Mouse (Mus musculus): Measurements from ENCODE around the gene Pogk. TPM values are rescaled to one million over a fixed set of nuclear protein-coding genes. Genes with fewer than 3 reads are reported as not detected.

Gene Pogk
- polyA plus RNA-seq, 1 experiment from 2014 or later: 13.4 TPM

DNA sequence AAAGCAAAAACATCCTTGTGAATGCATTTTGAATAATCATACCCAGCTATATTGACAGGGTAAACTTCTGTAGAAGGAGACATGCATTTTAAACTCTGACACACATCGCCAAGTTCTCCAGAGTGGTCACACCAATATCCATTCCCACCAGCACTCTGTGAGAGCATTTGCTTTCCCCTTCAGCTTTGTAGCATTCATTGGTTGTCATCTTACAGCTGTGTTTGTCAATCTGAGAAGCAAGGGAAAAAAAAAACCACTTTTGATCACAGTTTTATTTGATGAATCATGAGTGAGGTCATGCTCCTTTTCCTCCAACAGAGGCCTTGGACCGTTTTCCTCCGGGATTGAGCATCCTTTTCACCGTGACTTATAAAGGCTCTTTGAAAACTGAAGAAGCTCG is 66.1 kb downstream of the Pogk start:
- WGBS: 59% methylated on average over 5 of the region's 5 CpGs

DNA sequence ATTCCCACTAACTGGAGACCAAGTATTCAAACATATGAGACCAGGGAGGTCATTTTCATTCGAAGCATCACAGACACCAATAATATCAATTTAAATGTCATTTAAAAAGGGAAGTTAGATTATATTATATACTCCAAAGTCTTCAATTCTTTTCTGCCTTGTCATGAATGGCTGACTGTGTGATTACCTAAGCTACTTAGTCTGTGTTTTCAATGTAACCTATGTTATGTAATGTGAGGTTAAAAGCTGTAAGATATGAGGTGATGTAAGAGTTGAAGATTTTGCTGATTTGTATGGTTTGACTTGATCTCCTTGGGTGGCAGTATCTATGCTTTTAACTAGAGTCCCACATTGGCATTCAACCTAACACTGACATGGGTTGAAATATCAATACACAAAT is 67.1 kb downstream of the Pogk start:
- Histone ChIP-seq H3K4me1 (ENCODE audit: control insufficient read depth, insufficient read depth, low read length) (no peaks in the 10 kb centered on the region), H3K4me2 (ENCODE audit: low read depth, low read length) (no peak overlapping the region), H3K9me3 (replicated peaks; ENCODE audit: control insufficient read depth, low read length) (no peaks in the 10 kb centered on the region), H3K36me3 (ENCODE audit: control insufficient read depth, insufficient read depth, low read length) (no peaks in the 10 kb centered on the region), H3K4me3 (replicated peaks; ENCODE audit: low read length) (no peak overlapping the region), H3K27ac (ENCODE audit: low read length) (no peak overlapping the region), H3K9ac (ENCODE audit: low read length) (no peak overlapping the region), H3K27me3 (ENCODE audit: control insufficient read depth, insufficient read depth, low read length) (no peaks in the 10 kb centered on the region)
- no peak for ATAC-seq (ENCODE audit: insufficient read depth, low FRiP score)
- WGBS: 84% methylated on average over 1 of the region's 1 CpGs

More for the DNA sequence above, 66.1 kb downstream of the Pogk start:
- no peaks in the 10 kb centered on the region for H3K4me1 ChIP-seq (ENCODE audit: control insufficient read depth, insufficient read depth, low read length)
- no peaks in the 10 kb centered on the region for H3K27me3 ChIP-seq (ENCODE audit: control insufficient read depth, insufficient read depth, low read length)
- no peak overlapping the region for H3K27ac ChIP-seq (ENCODE audit: low read length)
- H3K9ac ChIP-seq (ENCODE audit: low read length): no peak overlapping the region
- no peak overlapping the region for H3K4me2 ChIP-seq (ENCODE audit: low read depth, low read length)
- H3K36me3 ChIP-seq (ENCODE audit: control insufficient read depth, insufficient read depth, low read length): no peaks in the 10 kb centered on the region
- no peaks in the 10 kb centered on the region for H3K9me3 ChIP-seq (replicated peaks; ENCODE audit: control insufficient read depth, low read length)
- no peak overlapping the region for H3K4me3 ChIP-seq (replicated peaks; ENCODE audit: low read length)
- ATAC-seq (ENCODE audit: insufficient read depth, low FRiP score): no peak

DNA sequence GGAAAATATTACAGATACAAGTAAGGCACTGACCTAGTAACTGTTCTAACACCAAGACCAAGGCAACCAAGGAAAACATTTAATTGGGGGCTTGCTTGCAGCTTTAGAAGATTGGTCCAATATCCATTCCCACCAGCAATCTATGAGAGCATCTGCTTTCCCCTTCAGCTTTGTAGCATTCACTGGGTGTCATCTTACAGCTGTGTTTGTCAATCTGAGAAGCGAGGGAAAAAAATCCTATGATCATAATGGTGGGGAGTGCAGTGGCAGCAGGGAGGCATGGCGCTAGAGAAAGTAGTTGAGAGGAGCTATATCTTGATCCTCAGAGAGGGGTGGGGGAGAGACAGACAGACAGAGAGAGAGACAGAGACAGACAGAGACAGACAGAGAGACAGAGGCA is 67.6 kb downstream of the Pogk start:
- H3K27ac ChIP-seq (ENCODE audit: low read length): no peak overlapping the region
- no peak overlapping the region for H3K9ac ChIP-seq (ENCODE audit: low read length)
- WGBS: 50% methylated on average over 2 of the region's 2 CpGs
- H3K4me3 ChIP-seq (replicated peaks; ENCODE audit: low read length): no peak overlapping the region
- no peak for ATAC-seq (ENCODE audit: insufficient read depth, low FRiP score)
- H3K4me1 ChIP-seq (ENCODE audit: control insufficient read depth, insufficient read depth, low read length): no peaks in the 10 kb centered on the region
- H3K27me3 ChIP-seq (ENCODE audit: control insufficient read depth, insufficient read depth, low read length): no peaks in the 10 kb centered on the region
- H3K4me2 ChIP-seq (ENCODE audit: low read depth, low read length): no peak overlapping the region
- no peaks in the 10 kb centered on the region for H3K9me3 ChIP-seq (replicated peaks; ENCODE audit: control insufficient read depth, low read length)
- H3K36me3 ChIP-seq (ENCODE audit: control insufficient read depth, insufficient read depth, low read length): no peaks in the 10 kb centered on the region

DNA sequence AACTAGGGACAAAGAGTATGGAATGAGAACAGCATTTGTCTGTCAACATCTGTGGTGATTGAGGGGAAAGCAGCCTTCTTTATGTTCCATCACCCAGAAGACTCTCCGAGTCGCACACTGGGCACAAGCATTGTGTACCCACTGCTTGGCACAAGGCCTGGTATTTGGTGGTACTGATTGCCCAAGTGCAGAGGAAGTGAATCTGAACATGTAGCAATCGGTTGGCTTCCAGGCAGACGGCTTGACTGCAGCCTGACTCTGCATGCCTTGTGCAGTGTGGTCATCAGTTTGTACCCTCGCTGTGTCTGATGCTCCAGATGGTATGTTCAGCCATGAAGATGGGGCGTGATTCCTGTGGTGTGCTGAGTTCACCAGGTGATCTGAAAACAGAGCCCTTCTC is 70.6 kb downstream of the Pogk start:
- Histone ChIP-seq H3K4me3 (replicated peaks; ENCODE audit: low read length) (no peak overlapping the region), H3K4me1 (ENCODE audit: control insufficient read depth, insufficient read depth, low read length) (no peaks in the 10 kb centered on the region), H3K9me3 (replicated peaks; ENCODE audit: control insufficient read depth, low read length) (no peaks in the 10 kb centered on the region), H3K4me2 (ENCODE audit: low read depth, low read length) (no peak overlapping the region), H3K27ac (ENCODE audit: low read length) (no peak overlapping the region), H3K36me3 (ENCODE audit: control insufficient read depth, insufficient read depth, low read length) (no peaks in the 10 kb centered on the region), H3K27me3 (ENCODE audit: control insufficient read depth, insufficient read depth, low read length) (no peaks in the 10 kb centered on the region), H3K9ac (ENCODE audit: low read length) (no peak overlapping the region)
- 81% methylated on average over 6 of the region's 6 CpGs for WGBS
- ATAC-seq (ENCODE audit: insufficient read depth, low FRiP score): no peak

Other genes with a start within 250 kb of the Pogk start
- not detected in 2 replicates for gene Mael, start 171.1 kb downstream of the Pogk start, polyA plus RNA-seq (2015; fragmentation: Nextera tagmentation; extraction: Ambion mirVana)
- gene Ildr2, start 155.7 kb downstream of the Pogk start, polyA plus RNA-seq (2015; fragmentation: Nextera tagmentation; extraction: Ambion mirVana): 0.87 and 1.1 TPM in 2 replicates
- gene Tada1, start 30.8 kb downstream of the Pogk start, polyA plus RNA-seq (2015; fragmentation: Nextera tagmentation; extraction: Ambion mirVana): 42.5 and 47.4 TPM in 2 replicates
- gene Gm4846, start 87.7 kb upstream of the Pogk start, polyA plus RNA-seq (2015; fragmentation: Nextera tagmentation; extraction: Ambion mirVana): not detected in 2 replicates
- gene Gm4847, start 237.8 kb upstream of the Pogk start, polyA plus RNA-seq (2015; fragmentation: Nextera tagmentation; extraction: Ambion mirVana): not detected in 2 replicates

Measured in stomach, embryonic 16.5 days (tissue).